Mouse (Mus musculus): Measurements from ENCODE around the gene Bbs1. TPM values are rescaled to one million over a fixed set of nuclear protein-coding genes. Genes with fewer than 3 reads are reported as not detected.

Bbs1 gene
- total RNA-seq, 4 experiments from 2014 or later: 2.6 to 3.2 (median 2.9) TPM

- DNase-seq (ENCODE audit: low spot score): no peak
These were observed 69.4 kb downstream of the Bbs1 start for GRCm38 (mm10) chr19:4837049-4837448.

Other genes with a start within 250 kb of the Bbs1 start
- gene Gm960, start 208.0 kb downstream of the Bbs1 start, total RNA-seq (2022): not detected
- gene Sptbn2, start 195.5 kb downstream of the Bbs1 start, total RNA-seq (2022): under 1 TPM; 0.22 to 0.91 (median 0.50) TPM
- gene Rbm4b, start 150.1 kb downstream of the Bbs1 start, total RNA-seq (2022): 1 to 10 TPM; 5.4 to 8.1 (median 6.3) TPM
- gene Rbm4, start 112.7 kb downstream of the Bbs1 start, total RNA-seq (2022): 10 to 100 TPM; 38.2 to 44.5 (median 43.4) TPM
- 10 to 100 TPM; 10.8 to 23.0 (median 16.2) TPM for gene Gm21992, start 95.0 kb downstream of the Bbs1 start, total RNA-seq (2022)
- 10 to 100 TPM; 16.4 to 23.3 (median 17.3) TPM for gene Rbm14, start 95.0 kb downstream of the Bbs1 start, total RNA-seq (2022)
- 10 to 100 TPM; 22.2 to 32.1 (median 28.6) TPM for gene Ccs, start 67.3 kb downstream of the Bbs1 start, total RNA-seq (2022)
- gene Ccdc87, start 67.3 kb downstream of the Bbs1 start, total RNA-seq (2022): under 1 TPM in 2 of 4 experiments, not detected in 2; 0.09 to 0.14 TPM
- 10 to 100 TPM; 77.7 to 86.2 (median 81.6) TPM for gene Ctsf, start 51.5 kb downstream of the Bbs1 start, total RNA-seq (2022)
- gene Actn3, start 28.7 kb downstream of the Bbs1 start, total RNA-seq (2022): 1 to 10 TPM; 2.0 to 4.3 (median 2.6) TPM
- gene Zdhhc24, start 28.0 kb downstream of the Bbs1 start, total RNA-seq (2022): 1 to 10 TPM; 2.8 to 4.2 (median 3.4) TPM
- gene Dpp3, start 21.7 kb upstream of the Bbs1 start, total RNA-seq (2022): 10 to 100 TPM; 17.0 to 20.0 (median 18.3) TPM
- gene Peli3, start 36.5 kb upstream of the Bbs1 start, total RNA-seq (2022): 1 to 10 TPM; 3.8 to 7.6 (median 5.2) TPM
- 10 to 100 TPM; 62.8 to 74.0 (median 69.9) TPM for gene Mrpl11, start 55.5 kb upstream of the Bbs1 start, total RNA-seq (2022)
- gene Npas4, start 83.7 kb upstream of the Bbs1 start, total RNA-seq (2022): under 1 TPM in 1 of 4 experiments, not detected in 3; 0.08 TPM
- gene Slc29a2, start 117.2 kb upstream of the Bbs1 start, total RNA-seq (2022): 10 to 100 TPM in 2 of 4 experiments, 1 to 10 TPM in 2; 8.8 to 11.9 (median 10.6) TPM
- 10 to 100 TPM; 45.0 to 47.2 (median 45.6) TPM for gene B4gat1, start 132.2 kb upstream of the Bbs1 start, total RNA-seq (2022)
- gene AC124502.3, start 132.3 kb upstream of the Bbs1 start, total RNA-seq (2022): 1 to 10 TPM; 2.4 to 3.4 (median 2.6) TPM
- 10 to 100 TPM; 13.0 to 17.6 (median 15.6) TPM for gene Brms1, start 134.7 kb upstream of the Bbs1 start, total RNA-seq (2022)
- 1 to 10 TPM in 3 of 4 experiments, under 1 TPM in 1; 0.79 to 2.6 (median 2.0) TPM for gene Rin1, start 143.9 kb upstream of the Bbs1 start, total RNA-seq (2022)
- gene Cd248, start 161.4 kb upstream of the Bbs1 start, total RNA-seq (2022): 1 to 10 TPM; 6.8 to 9.3 (median 8.7) TPM
- 1 to 10 TPM; 2.1 to 3.9 (median 3.2) TPM for gene Tmem151a, start 178.9 kb upstream of the Bbs1 start, total RNA-seq (2022)
- gene Yif1a, start 181.9 kb upstream of the Bbs1 start, total RNA-seq (2022): 100 to 1,000 TPM; 104 to 113 (median 111) TPM
- under 1 TPM in 2 of 4 experiments, not detected in 2; 0.19 to 0.27 TPM for gene Cnih2, start 191.9 kb upstream of the Bbs1 start, total RNA-seq (2022)
- 100 to 1,000 TPM; 185 to 214 (median 210) TPM for gene Rab1b, start 200.4 kb upstream of the Bbs1 start, total RNA-seq (2022)
- gene Klc2, start 211.9 kb upstream of the Bbs1 start, total RNA-seq (2022): 10 to 100 TPM; 52.1 to 60.3 (median 58.6) TPM